Mouse (Mus musculus): ENCODE data around the gene Pomc.
A peak's percentile ranks its signal among the peaks of the same experiment; 100 is the strongest.

Gene Pomc

GRCm38 (mm10) chr12:3954651-3955050 is at the start of gene Pomc:
Pomc (plus strand) TSS chr12:3954951.
- DNase-seq: no peak

- DNase-seq: no peak
Observed at GRCm38 (mm10) chr12:3905436-3905835, 49.3 kb upstream of the Pomc start.

GRCm38 (mm10) chr12:3906308-3906707 is 48.4 kb upstream of the Pomc start:
- no peak for DNase-seq

- no peak for DNase-seq
Observed at GRCm38 (mm10) chr12:3907008-3907407, 47.7 kb upstream of the Pomc start.

GRCm38 (mm10) chr12:3907418-3907817 is 47.3 kb upstream of the Pomc start:
- DNase-seq: peak; percentile 54 to 65

GRCm38 (mm10) chr12:3910466-3911093 is 44.2 kb upstream of the Pomc start:
- no peak for DNase-seq

- no peak for DNase-seq
Observed at GRCm38 (mm10) chr12:3911831-3912348, 42.9 kb upstream of the Pomc start.

GRCm38 (mm10) chr12:3915852-3916251 is 38.9 kb upstream of the Pomc start:
- no peak for DNase-seq

- no peak for DNase-seq
Observed at GRCm38 (mm10) chr12:3917668-3918341, 36.9 kb upstream of the Pomc start.

- DNase-seq: no peak
Observed at GRCm38 (mm10) chr12:3918577-3918976, 36.2 kb upstream of the Pomc start.

- no peak for DNase-seq
Observed at GRCm38 (mm10) chr12:3919423-3919822, 35.3 kb upstream of the Pomc start.

GRCm38 (mm10) chr12:3926127-3926526 is 28.6 kb upstream of the Pomc start:
- DNase-seq: peak; percentile 89 to 93

- peak; percentile 48 to 62 for DNase-seq
Observed at GRCm38 (mm10) chr12:3928841-3929240, 25.9 kb upstream of the Pomc start.

- DNase-seq: peak; percentile 82 to 86
Observed at GRCm38 (mm10) chr12:3930090-3930865, 24.5 kb upstream of the Pomc start.

- DNase-seq: no peak
Observed at GRCm38 (mm10) chr12:3942026-3942425, 12.7 kb upstream of the Pomc start.

GRCm38 (mm10) chr12:3944454-3945073 is 10.2 kb upstream of the Pomc start:
- no peak for DNase-seq

GRCm38 (mm10) chr12:3947503-3947902 is 7.2 kb upstream of the Pomc start:
- DNase-seq: peak in 1 of 2 experiments; percentile 43

GRCm38 (mm10) chr12:3955371-3955770 is 620 bp downstream of the Pomc start:
- DNase-seq: no peak

- peak; percentile 43 to 56 for DNase-seq
Observed at GRCm38 (mm10) chr12:3956351-3956750, 1.6 kb downstream of the Pomc start.

GRCm38 (mm10) chr12:3959791-3960543 is 5.2 kb downstream of the Pomc start:
- peak; percentile 92 to 93 for DNase-seq

- peak; percentile 48 to 61 for DNase-seq
Observed at GRCm38 (mm10) chr12:3960553-3960952, 5.8 kb downstream of the Pomc start.

- DNase-seq: peak in 1 of 2 experiments; percentile 56
Observed at GRCm38 (mm10) chr12:3967196-3967595, 12.4 kb downstream of the Pomc start.

Data from cerebellum, postnatal 14 days (tissue).